Mouse (Mus musculus) small intestine, adult 2 months (tissue): ENCODE measurements around the gene Gm2a.

Experiments used
- CTCF ChIP-seq: fragments of 200-500 bp; IDR thresholded peaks from 2 replicates; pipeline ENCODE4 v1.5.1; 2012; ENCODE audit warnings: low read depth, mild to moderate bottlenecking, control low read depth, inconsistent platforms, low read length, moderate library complexity, mixed read lengths; ENCODE audit not compliant: insufficient replicate concordance, insufficient read length; ENCODE audit errors: extremely low read depth
- POLR2A ChIP-seq: fragments of 200-500 bp; IDR thresholded peaks from 2 replicates; pipeline ENCODE4 v1.6.1; 2012; ENCODE audit warnings: low read depth, mild to moderate bottlenecking, control low read depth, inconsistent platforms, low read length, moderate library complexity

- TF ChIP-seq POLR2A (peak; percentile 77), CTCF (no peak; the same call in 1 of the 2 replicates)
Measured at GRCm38 (mm10) chr11:55097463-55098188, at the start of gene Gm2a.
